Mouse (Mus musculus) CD4-positive helper T cell, adult 2 months (primary cell): Measurements from ENCODE around the gene BC147527.
"Not testable (repeated sequence)": the region's sequence is repeated elsewhere in the genome, so short reads cannot be mapped to it uniquely, and the experiment has no call there.

Source experiments
- DNase-seq: peaks from one replicate; pipeline ENCODE4 v3.0.0-alpha.2; 2012; ENCODE audit warnings: low read depth, missing footprints, low spot score

The BC147527 gene

DNA sequence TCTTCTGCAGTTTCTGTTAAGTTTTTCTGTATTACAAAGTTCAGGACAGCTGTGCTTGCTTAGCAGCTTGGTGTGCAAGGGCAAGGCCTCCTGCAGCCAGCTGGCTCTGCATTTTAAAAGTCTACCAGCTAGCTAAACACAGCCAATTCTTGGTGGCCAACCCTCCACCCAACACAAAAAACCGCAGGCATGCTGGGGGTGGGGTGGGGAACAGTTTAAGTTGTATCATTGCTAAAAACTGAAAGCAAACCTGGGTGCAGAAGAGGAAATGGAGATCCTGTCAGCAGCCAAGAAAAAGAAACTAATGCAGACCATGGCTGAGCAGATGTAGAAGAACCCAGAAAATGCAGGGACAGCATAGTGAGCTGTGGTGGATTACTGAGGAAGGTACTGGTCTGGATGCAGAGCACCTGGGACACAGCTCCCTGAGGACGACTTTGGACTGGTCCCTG is at the start of gene BC147527:
Gene BC147527, plus strand, starts transcription at position 402 of the 452 bp plus-strand sequence.
- DNase-seq = peak; percentile 80

DNA sequence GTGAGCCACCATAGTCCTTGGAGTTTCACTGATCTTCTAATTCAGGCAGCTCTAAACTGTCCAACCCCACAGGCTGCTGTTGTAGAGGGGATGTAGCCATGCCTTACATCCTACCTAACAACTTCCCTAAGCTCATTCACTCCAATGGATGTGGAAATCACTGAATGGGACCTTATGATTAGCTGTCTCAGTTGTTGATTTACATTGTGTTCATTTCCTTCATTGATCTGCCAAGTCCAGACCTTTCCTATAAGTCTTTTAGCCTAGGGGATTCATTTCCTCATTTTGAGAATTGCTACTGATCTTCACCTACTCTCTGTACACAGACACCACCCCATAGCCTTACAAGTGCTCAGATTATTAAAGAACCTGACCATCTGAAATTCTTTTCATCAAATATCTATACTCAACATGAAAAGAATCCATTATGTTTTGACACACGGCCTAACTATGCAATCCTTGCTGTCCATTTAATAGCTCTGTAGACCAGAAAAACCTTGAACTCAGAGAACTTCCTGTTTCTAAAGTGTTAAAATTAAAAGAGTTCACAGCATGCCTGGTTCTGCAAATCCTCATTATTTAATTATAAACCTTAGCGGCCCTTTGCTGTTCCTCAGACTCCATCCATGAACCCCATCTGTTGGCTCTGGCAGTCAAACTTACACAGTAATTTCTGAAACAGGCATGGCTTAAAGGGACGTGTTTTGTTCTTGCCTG is 48.8 kb upstream of the BC147527 start:
- DNase-seq = not testable (repeated sequence)

DNA sequence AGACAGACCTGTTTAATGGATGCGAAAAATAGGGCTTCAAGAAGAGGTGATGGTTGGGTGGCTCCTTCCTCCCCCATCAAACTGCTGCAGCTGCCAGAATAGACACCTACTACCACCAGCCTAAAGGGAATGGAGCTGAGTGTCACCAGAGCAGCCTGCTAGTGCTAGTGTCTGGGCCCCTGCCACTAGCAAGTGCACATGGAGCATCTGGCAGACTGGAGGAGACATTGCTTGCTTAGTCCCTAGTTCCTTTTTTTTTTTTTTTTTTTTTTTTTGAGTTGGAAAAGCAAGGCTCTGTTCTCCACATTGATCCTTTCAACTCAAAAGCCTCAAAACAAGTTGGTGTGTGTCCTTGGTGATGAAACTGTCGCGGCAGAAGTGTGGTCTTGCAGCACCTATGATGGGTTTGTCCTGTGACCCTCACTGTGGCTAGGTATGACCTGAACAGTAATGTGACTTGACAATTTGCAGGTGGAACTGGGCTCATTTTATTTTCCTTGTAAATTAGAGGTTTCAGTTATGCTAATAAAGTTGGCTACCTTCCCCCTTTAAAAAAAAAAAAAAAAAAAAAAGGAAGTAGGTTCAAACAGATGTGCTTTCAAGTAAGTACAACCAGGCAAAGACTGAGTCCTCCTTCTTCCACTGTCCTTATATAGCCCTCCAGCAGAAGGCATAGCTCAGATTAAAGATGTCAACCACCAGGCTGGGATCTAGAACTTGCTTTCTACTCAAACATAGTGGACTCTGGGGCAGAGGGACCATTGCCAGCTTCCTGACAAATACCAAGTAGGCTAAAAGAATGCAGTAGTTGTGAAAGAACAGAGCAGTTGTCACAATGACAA is 41.2 kb upstream of the BC147527 start:
- peak; percentile 1 for DNase-seq

DNA sequence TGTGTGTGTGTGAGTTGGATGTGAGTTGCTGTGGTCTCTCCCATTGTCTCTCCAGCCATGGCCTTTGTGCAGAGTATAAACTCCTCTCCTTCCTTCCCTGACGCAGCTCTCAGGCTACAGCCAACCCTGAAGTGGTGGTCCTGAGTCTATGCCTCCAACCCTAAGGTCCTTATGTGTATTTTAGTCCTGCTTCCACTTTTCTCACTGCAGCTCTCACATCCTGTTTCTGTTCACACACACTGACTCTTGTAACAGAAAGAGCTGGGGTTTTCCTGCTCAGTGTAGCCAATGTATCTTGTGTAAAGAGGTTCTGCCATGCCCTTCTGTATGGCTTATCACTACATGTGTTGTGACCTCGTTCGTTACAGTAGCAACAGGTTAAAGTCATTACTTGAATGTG is 40.5 kb upstream of the BC147527 start:
- DNase-seq = not testable (repeated sequence)

DNA sequence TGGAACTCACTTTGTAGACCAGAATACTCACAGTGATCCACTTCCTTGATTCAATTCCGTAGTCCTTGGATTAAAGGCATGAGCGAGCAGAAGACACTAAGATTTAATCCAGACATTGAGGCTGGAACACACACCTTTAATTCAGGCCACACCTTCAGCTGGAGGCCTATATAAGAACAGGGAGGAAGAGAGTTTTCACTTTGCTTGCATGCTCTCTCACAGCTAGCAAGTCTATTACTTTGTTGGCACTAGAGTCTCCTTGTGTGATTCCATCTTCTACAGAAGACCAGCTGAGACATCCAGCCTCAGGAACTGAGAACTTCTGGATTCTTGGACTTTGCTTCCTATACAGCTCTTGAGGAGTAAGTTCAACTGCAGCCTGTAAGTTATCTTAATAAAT is 37.3 kb upstream of the BC147527 start, which contains the start of gene AF067061:
Gene AF067061, plus strand, starts transcription at position 245 of the 400 bp plus-strand sequence.
- DNase-seq = not testable (repeated sequence)

DNA sequence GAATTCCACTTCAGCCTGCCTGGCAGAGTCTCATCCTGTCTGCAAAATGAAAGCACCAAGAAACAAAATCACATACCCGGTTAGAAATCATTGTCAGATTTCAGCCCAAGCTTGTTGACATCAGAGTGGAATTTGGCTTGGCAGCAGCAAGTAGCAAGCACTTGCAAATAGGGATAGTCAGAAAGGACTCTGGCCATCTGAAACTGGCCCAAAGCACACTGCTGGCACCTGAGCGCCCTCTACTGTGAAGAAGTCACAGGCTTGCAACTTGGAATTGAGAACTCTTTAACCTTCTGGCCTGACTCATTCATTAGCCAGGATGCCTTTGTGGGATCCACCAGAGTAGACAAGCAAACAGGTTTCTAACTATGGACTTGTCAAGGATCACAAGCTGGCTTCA is 22.4 kb upstream of the BC147527 start:
- DNase-seq = not testable (repeated sequence)

DNA sequence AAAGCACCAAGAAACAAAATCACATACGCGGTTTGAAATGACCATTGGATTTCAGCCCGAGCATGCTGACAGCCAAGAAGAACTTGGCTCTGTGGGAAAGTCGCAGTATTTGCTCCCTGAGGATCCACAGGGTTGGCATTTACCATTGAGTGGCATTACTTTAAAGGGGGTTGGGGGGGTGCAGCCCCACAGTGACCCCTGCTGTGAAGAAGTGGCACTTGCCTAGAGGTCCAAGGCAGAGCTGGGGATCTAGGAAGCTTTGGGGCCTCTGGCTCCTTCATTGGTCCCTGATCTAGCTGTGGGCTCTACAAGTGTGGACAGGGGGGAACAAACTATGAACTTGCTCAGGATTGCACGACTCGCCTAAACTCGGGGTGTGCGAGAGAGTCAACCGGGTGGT is 21.4 kb upstream of the BC147527 start:
- no peak for DNase-seq

DNA sequence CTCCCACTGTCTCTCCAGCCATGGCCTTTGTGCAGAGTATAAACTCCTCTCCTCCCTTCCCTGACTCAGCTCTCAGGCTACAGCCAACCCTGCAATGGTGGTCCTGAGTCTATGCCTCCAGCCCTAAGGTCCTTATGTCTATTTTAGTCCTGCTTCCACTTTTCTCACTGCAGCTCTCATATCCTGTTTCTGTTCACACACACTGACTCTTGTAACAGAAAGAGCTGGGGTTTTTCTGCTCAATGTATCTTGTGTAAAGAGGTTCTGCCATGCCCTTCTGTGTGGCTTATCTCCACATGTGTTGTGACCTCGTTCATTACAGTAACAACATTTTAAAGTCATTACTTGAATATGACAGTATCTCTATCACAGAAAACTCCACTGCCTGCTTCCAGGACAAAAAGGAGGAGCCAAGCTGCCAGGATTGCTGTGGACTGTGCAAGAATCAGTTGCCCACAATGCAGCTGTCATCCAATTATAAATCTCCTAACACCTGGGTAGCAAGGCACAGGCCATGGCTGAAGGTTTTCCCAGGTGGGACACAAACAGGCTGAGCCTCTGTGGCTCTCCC is 783 bp upstream of the BC147527 start:
- DNase-seq = peak; percentile 27

DNA sequence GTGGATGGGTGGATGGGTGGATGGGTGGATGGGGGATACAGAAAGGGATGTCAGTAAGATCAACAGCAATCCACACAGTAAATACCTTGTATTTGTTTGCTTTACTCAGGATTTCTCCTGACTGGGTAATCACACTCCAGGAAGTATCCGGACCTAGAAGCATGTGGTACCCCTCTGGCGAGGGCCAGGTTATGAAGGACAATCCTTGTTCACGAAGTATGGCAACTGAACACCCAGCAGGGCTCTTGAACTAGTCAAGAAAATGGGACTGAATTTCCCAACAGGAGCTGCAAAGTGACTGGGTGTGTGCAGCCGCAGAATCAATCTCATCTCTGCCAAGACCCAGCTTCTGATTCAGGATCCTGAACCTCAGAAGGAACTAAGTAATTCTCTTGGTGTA is 661 bp downstream of the BC147527 start:
- no peak for DNase-seq

DNA sequence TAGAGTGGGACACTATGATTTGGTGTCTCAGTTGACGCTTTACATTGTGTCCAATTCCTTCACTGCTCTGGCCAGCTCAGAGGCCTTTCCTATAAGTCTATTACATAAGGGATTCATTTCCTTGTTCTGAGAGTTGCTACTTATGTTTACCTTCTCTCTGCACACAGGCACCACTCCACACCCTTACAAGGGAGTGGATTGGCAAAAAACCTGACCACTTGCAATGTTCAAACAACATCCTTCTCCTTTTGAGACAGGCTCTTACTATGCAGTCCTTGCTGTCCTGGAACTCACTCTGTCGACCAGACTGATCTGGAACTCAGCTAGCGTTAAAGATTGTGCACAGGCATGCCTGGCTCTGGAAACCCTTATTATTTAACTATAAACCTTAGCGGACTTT is 10.6 kb downstream of the BC147527 start:
- no peak for DNase-seq

DNA sequence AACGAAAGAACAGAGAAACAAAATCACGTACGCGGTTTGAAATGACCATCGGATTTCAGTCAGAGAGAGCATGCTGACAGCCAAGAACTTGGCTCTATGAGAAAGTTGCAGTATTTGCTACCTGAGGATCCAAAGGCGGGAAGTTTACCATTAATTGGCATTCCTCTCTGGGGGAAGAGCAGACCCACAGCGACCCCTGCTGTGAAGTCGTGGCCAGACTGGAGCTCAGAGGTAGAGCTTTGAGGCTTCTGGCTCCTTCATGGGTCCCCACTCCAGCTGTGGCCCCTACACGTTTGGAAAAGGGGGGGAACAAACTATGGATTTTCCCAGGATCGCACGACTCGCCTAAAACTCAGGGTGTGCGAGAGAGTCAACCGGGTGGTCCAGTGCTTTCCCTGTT is 13.4 kb downstream of the BC147527 start:
- peak; percentile 50 for DNase-seq

DNA sequence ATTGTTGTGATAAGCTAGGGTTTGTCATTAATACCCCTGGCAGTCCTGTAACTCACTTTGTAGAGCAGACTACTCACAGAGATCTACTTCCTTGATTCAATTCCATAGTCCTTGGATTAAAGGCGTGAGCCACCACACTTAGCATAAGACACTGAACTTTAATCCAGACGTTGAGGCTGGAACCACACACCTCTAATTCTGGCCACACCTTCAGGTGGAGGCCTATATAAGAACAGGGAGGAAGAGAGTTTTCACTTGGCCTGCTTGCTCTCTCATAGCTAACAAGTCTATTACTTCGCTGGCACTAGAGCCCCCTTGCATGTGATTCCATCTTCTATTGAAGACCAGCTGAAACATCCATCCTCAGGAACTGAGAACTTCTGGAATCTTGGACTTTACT is 16.4 kb downstream of the BC147527 start, which contains the start of gene Tcstv3:
Gene Tcstv3, plus strand, starts transcription at position 301 of the 400 bp plus-strand sequence.
- not testable (repeated sequence) for DNase-seq

DNA sequence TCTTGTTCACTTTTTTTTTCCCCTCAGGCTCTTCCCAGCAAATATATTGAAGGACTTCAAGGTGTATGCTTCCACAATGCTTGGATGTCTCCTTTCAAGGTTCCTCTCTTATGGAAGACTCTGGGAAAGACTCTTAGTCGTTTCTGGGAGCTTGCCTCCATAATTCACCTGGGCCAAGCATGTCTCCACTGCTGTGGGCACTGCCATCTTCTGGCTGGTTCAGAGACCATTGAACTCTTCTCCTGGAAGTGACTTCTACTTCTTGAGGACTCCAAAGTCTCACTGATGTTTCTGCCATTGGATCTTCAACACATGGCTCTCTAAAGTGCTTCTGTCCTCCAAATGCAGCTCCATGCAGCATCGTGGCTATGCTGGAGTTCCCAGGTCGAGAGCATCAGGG is 20.0 kb downstream of the BC147527 start:
- DNase-seq = no peak

DNA sequence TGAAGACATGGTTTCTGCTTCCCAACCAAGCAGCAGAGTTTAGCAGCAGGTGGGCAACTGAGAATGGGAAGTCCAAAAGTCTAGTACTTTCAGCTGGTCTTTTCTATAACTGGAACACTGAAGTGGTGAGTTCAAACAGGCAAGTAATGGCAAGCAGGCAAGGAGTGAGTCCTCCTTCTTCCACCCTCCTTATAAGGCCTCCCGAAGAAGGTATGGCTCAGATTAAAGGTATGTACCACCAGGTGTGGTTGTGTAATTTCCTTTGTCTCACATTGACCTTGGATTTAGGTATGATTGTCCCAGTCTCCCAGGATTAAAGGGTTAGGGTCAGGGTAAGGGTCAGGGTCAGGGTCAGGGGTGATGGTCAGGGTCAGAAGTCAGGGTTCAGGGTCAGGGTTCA is 20.5 kb downstream of the BC147527 start:
- DNase-seq = no peak
